Mouse (Mus musculus) central nervous system, embryonic 14 days (tissue): ENCODE measurements around the gene Rpl10l. TPM values are rescaled to one million over a fixed set of nuclear protein-coding genes. Genes with fewer than 3 reads are reported as not detected.

Experiments
- polyA plus RNA-seq: library from polyadenylated mRNA; depleted of rRNA; stranded (reverse); fragments of >200 nt; gene quantifications from 2 replicates; pipeline ENCODE4 v1.2.3, GENCODE M21; 2012; rRNA removed

Rpl10l gene
- polyA plus RNA-seq, result not detected in 2 replicates

DNA sequence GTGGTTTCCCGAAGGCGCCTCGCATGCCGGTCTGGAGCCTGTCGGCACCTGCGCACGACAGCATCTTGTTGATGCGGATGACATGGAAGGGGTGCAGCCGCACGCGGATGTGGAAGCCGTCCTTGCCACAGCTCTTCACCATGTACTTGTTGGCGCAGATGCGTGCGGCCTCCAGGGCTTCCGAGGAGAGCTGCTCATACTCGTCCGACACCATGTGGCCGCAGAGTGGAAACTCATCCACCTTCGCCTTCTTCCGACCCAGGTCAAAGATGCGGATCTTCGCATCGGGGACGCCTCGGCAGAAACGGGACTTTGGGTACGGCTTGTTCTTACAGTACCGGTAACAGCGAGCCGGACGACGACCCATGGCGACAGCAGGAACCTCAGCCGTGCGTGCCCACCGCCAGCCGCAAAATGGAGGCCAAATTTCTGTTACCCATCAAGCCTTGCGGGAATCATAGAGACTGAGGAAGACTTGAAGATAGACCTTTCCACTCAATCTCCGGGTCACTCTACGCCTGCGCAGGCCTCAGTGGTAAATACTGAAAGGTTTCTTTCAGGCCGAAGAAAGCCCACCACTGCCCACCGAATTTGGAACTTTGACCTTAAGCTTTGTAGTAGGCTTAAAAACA, at the start of gene Rpl10l:
Rpl10l (minus strand) TSS at position 411 of the 632 bp plus-strand sequence.

